Mouse (Mus musculus) kidney, adult 2 months (tissue): ENCODE results near the gene Adm.

Experiments
- CTCF ChIP-seq: fragments of 200-500 bp; conservative IDR thresholded peaks from 2 replicates; pipeline ENCODE4 v1.5.1; 2011; ENCODE audit warnings: low read depth, mild to moderate bottlenecking, control low read depth, low read length, moderate library complexity, mixed read lengths; ENCODE audit not compliant: insufficient read depth, insufficient read length
- POLR2A ChIP-seq: fragments of 200-500 bp; IDR thresholded peaks from one replicate; pipeline ENCODE4 v1.6.1; 2011; ENCODE audit warnings: low read depth, low read length, control low read depth

DNA sequence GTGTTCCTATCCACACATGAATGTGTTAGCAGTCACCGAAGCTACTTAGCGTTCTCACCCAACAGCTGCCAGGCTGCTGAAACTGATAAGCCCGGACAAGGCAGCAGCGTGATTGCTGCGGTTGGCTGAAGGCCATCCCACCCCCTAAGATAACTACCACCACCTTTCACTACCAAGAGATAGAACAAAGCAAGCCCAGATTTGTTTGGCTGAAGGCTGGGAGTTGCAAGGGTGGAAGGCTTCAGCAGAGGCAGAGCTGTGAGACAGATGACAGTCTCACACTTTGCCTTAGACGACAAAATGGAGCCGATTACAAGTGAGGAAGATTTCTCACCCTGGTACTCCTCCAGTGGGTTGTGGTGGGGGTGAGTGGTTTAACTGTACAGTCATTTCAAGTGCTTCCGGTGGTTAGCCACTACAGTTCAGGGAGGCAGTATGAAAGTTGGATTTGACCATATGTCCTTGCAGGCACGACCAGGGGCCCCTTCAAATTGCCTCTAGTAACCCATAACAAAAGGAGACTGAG, 8.3 kb upstream of the Adm start:
- TF ChIP-seq CTCF (no peak), POLR2A (no peak)
